Mouse (Mus musculus): ENCODE measurements around the gene Gm9945. TPM values are rescaled to one million over a fixed set of nuclear protein-coding genes. Genes with fewer than 3 reads are reported as not detected.
A peak's percentile ranks its signal among the peaks of the same experiment; 100 is the strongest.

Gene Gm9945
- total and polyA plus RNA-seq, 2 experiments from 2014 or later, result not detected

GRCm38 (mm10) chr11:53447996-53448395, 32.0 kb upstream of the Gm9945 start:
- Histone ChIP-seq H3K27me3 (ENCODE audit: control insufficient read depth, insufficient read depth, low read length) (no peaks in the 10 kb centered on the region), H3K4me2 (ENCODE audit: low read depth, low read length) (no peak overlapping the region), H3K9ac (replicated peaks; ENCODE audit: low read depth, low read length) (no peak overlapping the region), H3K4me3 (ENCODE audit: low read depth, low read length) (no peak overlapping the region), H3K36me3 (replicated peaks; ENCODE audit: control insufficient read depth, insufficient read depth, low read length) (no peaks in the 10 kb centered on the region), H3K4me1 (ENCODE audit: control insufficient read depth, insufficient read depth) (no peaks in the 10 kb centered on the region), H3K9me3 (replicated peaks; ENCODE audit: control insufficient read depth, low read length) (no peaks in the 10 kb centered on the region), H3K27ac (ENCODE audit: low read depth) (0 out of 2 replicates have a peak overlapping the region, but pooled peaks have one; percentile 3)
- ATAC-seq (ENCODE audit: insufficient read depth, low read depth) (no peak), DNase-seq (ENCODE audit: low spot score) (no peak)
- WGBS, result 88% methylated on average over 8 of the region's 8 CpGs
- TF ChIP-seq EP300 (IDR thresholded peaks at IDR 0.05; ENCODE audit: low read depth) (no peak), CTCF (IDR thresholded peaks at IDR 0.05; ENCODE audit: low read depth) (no peak)

- Histone ChIP-seq H3K27me3 (ENCODE audit: control insufficient read depth, insufficient read depth, low read length) (no peaks in the 10 kb centered on the region), H3K27ac (ENCODE audit: low read depth) (0 out of 2 replicates have a peak overlapping the region, but pooled peaks have one; percentile 3), H3K9ac (replicated peaks; ENCODE audit: low read depth, low read length) (no peak overlapping the region), H3K4me1 (ENCODE audit: control insufficient read depth, insufficient read depth) (no peaks in the 10 kb centered on the region), H3K9me3 (replicated peaks; ENCODE audit: control insufficient read depth, low read length) (no peaks in the 10 kb centered on the region), H3K36me3 (replicated peaks; ENCODE audit: control insufficient read depth, insufficient read depth, low read length) (no peaks in the 10 kb centered on the region), H3K4me3 (ENCODE audit: low read depth, low read length) (no peak overlapping the region), H3K4me2 (ENCODE audit: low read depth, low read length) (no peak overlapping the region)
- no peak for TF ChIP-seq EP300 (IDR thresholded peaks at IDR 0.05; ENCODE audit: low read depth)
- no peak for TF ChIP-seq CTCF (IDR thresholded peaks at IDR 0.05; ENCODE audit: low read depth)
- ATAC-seq (ENCODE audit: insufficient read depth, low read depth) (no peak), DNase-seq (ENCODE audit: low spot score) (no peak)
- 62% methylated on average over 1 of the region's 1 CpGs for WGBS
Observed at GRCm38 (mm10) chr11:53448529-53448928, 31.4 kb upstream of the Gm9945 start.

GRCm38 (mm10) chr11:53450070-53450705, 29.8 kb upstream of the Gm9945 start:
- H3K4me3 ChIP-seq (ENCODE audit: low read depth, low read length), result no peak overlapping the region

DNA sequence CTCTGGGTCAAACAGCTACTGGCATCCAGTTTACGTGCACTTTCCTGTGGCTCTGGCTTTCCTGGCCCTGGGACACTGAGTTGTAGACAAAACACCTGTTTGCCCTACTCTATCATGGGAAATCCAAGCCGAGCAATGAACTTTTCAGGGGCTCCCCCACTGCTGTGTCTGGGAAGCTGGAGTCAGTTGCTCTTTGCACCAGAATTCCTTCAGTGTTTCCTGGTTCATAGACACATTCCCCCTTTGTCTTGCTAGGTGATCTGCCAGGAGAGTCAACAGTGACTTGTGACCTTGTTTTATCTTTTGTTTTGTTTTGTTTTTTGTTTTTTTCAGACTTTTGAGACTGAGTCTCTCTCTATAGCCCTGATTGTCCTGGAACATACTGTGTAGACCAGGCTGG, 28.6 kb upstream of the Gm9945 start:
- ATAC-seq (ENCODE audit: insufficient read depth, low read depth) (no peak), DNase-seq (ENCODE audit: low spot score) (no peak)
- H3K9ac ChIP-seq (replicated peaks; ENCODE audit: low read depth, low read length), result no peak overlapping the region
- no peaks in the 10 kb centered on the region for H3K27me3 ChIP-seq (ENCODE audit: control insufficient read depth, insufficient read depth, low read length)
- H3K36me3 ChIP-seq (replicated peaks; ENCODE audit: control insufficient read depth, insufficient read depth, low read length), result no peaks in the 10 kb centered on the region
- no peak overlapping the region for H3K4me3 ChIP-seq (ENCODE audit: low read depth, low read length)
- H3K4me1 ChIP-seq (ENCODE audit: control insufficient read depth, insufficient read depth), result no peaks in the 10 kb centered on the region
- no peak overlapping the region for H3K27ac ChIP-seq (ENCODE audit: low read depth)
- 66% methylated on average over 2 of the region's 2 CpGs for WGBS
- no peak overlapping the region for H3K4me2 ChIP-seq (ENCODE audit: low read depth, low read length)
- no peaks in the 10 kb centered on the region for H3K9me3 ChIP-seq (replicated peaks; ENCODE audit: control insufficient read depth, low read length)
- TF ChIP-seq EP300 (IDR thresholded peaks at IDR 0.05; ENCODE audit: low read depth) (no peak), CTCF (IDR thresholded peaks at IDR 0.05; ENCODE audit: low read depth) (no peak)

More at GRCm38 (mm10) chr11:53450070-53450705, 29.8 kb upstream of the Gm9945 start:
- Histone ChIP-seq H3K4me1 (ENCODE audit: control insufficient read depth, insufficient read depth) (no peaks in the 10 kb centered on the region), H3K27ac (ENCODE audit: low read depth) (no peak overlapping the region), H3K4me2 (ENCODE audit: low read depth, low read length) (no peak overlapping the region), H3K27me3 (ENCODE audit: control insufficient read depth, insufficient read depth, low read length) (no peaks in the 10 kb centered on the region), H3K9me3 (replicated peaks; ENCODE audit: control insufficient read depth, low read length) (no peaks in the 10 kb centered on the region), H3K36me3 (replicated peaks; ENCODE audit: control insufficient read depth, insufficient read depth, low read length) (no peaks in the 10 kb centered on the region), H3K9ac (replicated peaks; ENCODE audit: low read depth, low read length) (no peak overlapping the region)
- TF ChIP-seq CTCF (IDR thresholded peaks at IDR 0.05; ENCODE audit: low read depth), result no peak
- no peak for TF ChIP-seq EP300 (IDR thresholded peaks at IDR 0.05; ENCODE audit: low read depth)
- DNase-seq (ENCODE audit: low spot score), result no peak
- ATAC-seq (ENCODE audit: insufficient read depth, low read depth), result no peak
- 30% methylated on average over 15 of the region's 15 CpGs for WGBS

GRCm38 (mm10) chr11:53452396-53452795, 27.6 kb upstream of the Gm9945 start:
- Histone ChIP-seq H3K9me3 (replicated peaks; ENCODE audit: control insufficient read depth, low read length) (no peaks in the 10 kb centered on the region), H3K27ac (ENCODE audit: low read depth) (no peak overlapping the region), H3K4me3 (ENCODE audit: low read depth, low read length) (no peak overlapping the region), H3K36me3 (replicated peaks; ENCODE audit: control insufficient read depth, insufficient read depth, low read length) (no peaks in the 10 kb centered on the region), H3K4me2 (ENCODE audit: low read depth, low read length) (no peak overlapping the region), H3K27me3 (ENCODE audit: control insufficient read depth, insufficient read depth, low read length) (no peaks in the 10 kb centered on the region), H3K9ac (replicated peaks; ENCODE audit: low read depth, low read length) (no peak overlapping the region), H3K4me1 (ENCODE audit: control insufficient read depth, insufficient read depth) (no peaks in the 10 kb centered on the region)
- WGBS, result 96% methylated on average over 9 of the region's 9 CpGs
- ATAC-seq (ENCODE audit: insufficient read depth, low read depth) (no peak), DNase-seq (ENCODE audit: low spot score) (no peak)
- TF ChIP-seq EP300 (IDR thresholded peaks at IDR 0.05; ENCODE audit: low read depth) (no peak), CTCF (IDR thresholded peaks at IDR 0.05; ENCODE audit: low read depth) (no peak)

DNA sequence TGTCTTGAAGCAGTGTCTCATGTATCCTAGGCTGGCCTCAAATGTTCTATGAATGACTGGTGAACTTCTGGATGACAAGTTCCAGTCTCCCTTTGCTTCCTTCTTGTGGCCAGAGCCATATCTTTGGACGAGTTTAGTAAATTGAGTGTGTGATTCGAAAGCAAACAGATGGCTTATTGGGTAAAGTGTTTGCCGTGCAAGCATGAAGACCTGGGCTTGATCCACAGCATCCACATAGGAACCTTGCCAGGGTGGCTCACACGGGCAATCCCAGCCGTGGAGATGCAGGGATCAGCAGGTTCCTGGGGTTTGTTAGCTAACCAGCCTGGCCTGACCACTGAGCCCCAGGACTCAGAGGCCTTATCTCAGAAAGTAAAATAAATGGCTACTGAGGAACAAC, 26.9 kb upstream of the Gm9945 start:
- WGBS, result 72% methylated on average over 5 of the region's 5 CpGs
- Histone ChIP-seq H3K4me1 (ENCODE audit: control insufficient read depth, insufficient read depth) (no peaks in the 10 kb centered on the region), H3K27ac (ENCODE audit: low read depth) (no peak overlapping the region), H3K9ac (replicated peaks; ENCODE audit: low read depth, low read length) (no peak overlapping the region), H3K27me3 (ENCODE audit: control insufficient read depth, insufficient read depth, low read length) (no peaks in the 10 kb centered on the region), H3K4me3 (ENCODE audit: low read depth, low read length) (no peak overlapping the region), H3K9me3 (replicated peaks; ENCODE audit: control insufficient read depth, low read length) (no peaks in the 10 kb centered on the region), H3K36me3 (replicated peaks; ENCODE audit: control insufficient read depth, insufficient read depth, low read length) (no peaks in the 10 kb centered on the region), H3K4me2 (ENCODE audit: low read depth, low read length) (no peak overlapping the region)
- no peak for ATAC-seq (ENCODE audit: insufficient read depth, low read depth)
- TF ChIP-seq EP300 (IDR thresholded peaks at IDR 0.05; ENCODE audit: low read depth), result no peak
- no peak for TF ChIP-seq CTCF (IDR thresholded peaks at IDR 0.05; ENCODE audit: low read depth)
- no peak for DNase-seq (ENCODE audit: low spot score)

All from heart, postnatal 0 days (tissue).